Mouse (Mus musculus) heart, embryonic 14.5 days (tissue): ENCODE data around the gene Ccdc175. TPM values are rescaled to one million over a fixed set of nuclear protein-coding genes. Genes with fewer than 3 reads are reported as not detected.

Source experiments
- ATAC-seq: fragments of 200-750 bp; cut with Nextera tagmentation; 2 replicates; pipeline ENCODE4 v1.8.0; 2017; ENCODE audit warnings: low read depth, moderate TSS enrichment; ENCODE audit not compliant: insufficient number of reproducible peaks, insufficient read depth, low FRiP score
- H3K27ac ChIP-seq, 2 experiments: fragments of 200-500 bp in 1 of 2; fragments of 300-500 bp in 1 of 2; sonication (generic) in 1 of 2; replicated peaks in 1 of 2; 2 replicates each; pipeline ENCODE4 v1.5.1; 2012 to 2014; ENCODE audit warnings: low read depth in 2 of 2, low read length in 2 of 2, control low read depth in 1 of 2, mild to moderate bottlenecking in 1 of 2, mixed read lengths in 1 of 2; ENCODE audit not compliant: control insufficient read depth in 1 of 2, insufficient read depth in 1 of 2
- H3K27me3 ChIP-seq: fragments of 300-500 bp; sonication (generic); 2 replicates; pipeline ENCODE4 v1.6.1; 2014; ENCODE audit warnings: mild to moderate bottlenecking, low read length, control low read depth; ENCODE audit not compliant: control insufficient read depth, insufficient read depth
- H3K36me3 ChIP-seq: fragments of 300-500 bp; sonication (generic); 2 replicates; pipeline ENCODE4 v1.6.1; 2014; ENCODE audit warnings: mild to moderate bottlenecking, control low read depth, low read length, mixed read lengths; ENCODE audit not compliant: control insufficient read depth, insufficient read depth
- H3K4me1 ChIP-seq, 2 experiments: fragments of 200-500 bp in 1 of 2; fragments of 300-500 bp in 1 of 2; sonication (generic) in 1 of 2; 2 replicates each; pipeline ENCODE4 v1.6.1; 2012 to 2014; ENCODE audit warnings: low read length in 2 of 2, control low read depth in 1 of 2, mixed read lengths in 1 of 2; ENCODE audit not compliant: control insufficient read depth in 2 of 2, insufficient read depth in 2 of 2
- H3K4me2 ChIP-seq: fragments of 300-500 bp; sonication (generic); 2 replicates; pipeline ENCODE4 v1.6.1; 2014; ENCODE audit warnings: mild to moderate bottlenecking, low read length
- H3K4me3 ChIP-seq, 2 experiments: fragments of 200-500 bp in 1 of 2; fragments of 300-500 bp in 1 of 2; sonication (generic) in 1 of 2; 2 replicates each; pipeline ENCODE4 v1.5.1; 2012 to 2014; ENCODE audit warnings: low read length in 2 of 2, mild to moderate bottlenecking in 2 of 2, control low read depth in 1 of 2, low read depth in 1 of 2, moderate library complexity in 1 of 2; ENCODE audit not compliant: control insufficient read depth in 1 of 2, insufficient read depth in 1 of 2
- H3K9ac ChIP-seq: fragments of 300-500 bp; sonication (generic); 2 replicates; pipeline ENCODE4 v1.6.1; 2014; ENCODE audit warnings: mild to moderate bottlenecking, low read length
- H3K9me3 ChIP-seq: fragments of 300-500 bp; sonication (generic); 2 replicates; pipeline ENCODE4 v1.6.1; 2016; ENCODE audit warnings: low read length, control low read depth; ENCODE audit not compliant: control insufficient read depth
- WGBS: fragments of 180-500 bp; shearing (Covaris S2); extraction: QIAGEN DNeasy Blood & Tissue Kit; methylation state at CpG from one replicate; pipeline ENCODE4 v1.1.7; 2014; 5-methylcytosine and 5-hydroxymethylcytosine counted together
- polyA plus RNA-seq: library from polyadenylated mRNA; unstranded; fragments of >200 nt; fragmentation: Nextera tagmentation; extraction: Ambion mirVana; gene quantifications from 2 replicates; pipeline ENCODE4 v1.2.1, GENCODE M21; 2014

The Ccdc175 gene
- polyA plus RNA-seq, 1 experiment from 2014 or later = not detected

DNA sequence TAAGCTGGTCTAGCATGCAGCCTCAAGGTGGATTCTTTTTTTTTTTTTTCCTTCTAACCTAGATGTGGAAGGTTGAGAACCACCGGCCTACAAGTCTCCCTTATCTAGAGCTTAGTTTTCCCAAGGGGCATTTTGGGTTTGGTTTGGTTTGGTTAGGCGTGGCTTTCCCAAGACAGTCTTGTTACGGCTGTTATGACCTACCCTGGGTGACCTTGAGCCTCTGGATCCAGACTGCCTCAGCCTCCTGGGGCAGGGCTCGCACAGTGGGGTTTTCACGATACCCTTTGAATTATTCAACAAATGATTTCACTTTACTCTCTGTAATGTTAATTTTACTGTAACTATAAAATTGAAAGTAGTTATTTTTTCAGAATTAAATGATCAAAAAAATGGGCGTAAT lies 82.1 kb downstream of the Ccdc175 start:
- no peaks in the 10 kb centered on the region for H3K9me3 ChIP-seq
- no peak overlapping the region for H3K9ac ChIP-seq
- H3K4me1 ChIP-seq = peaks cover 0 to 4% of the 10 kb centered on the region in 2 experiments; a peak in 1 of 4 replicates
- H3K4me2 ChIP-seq = no peak overlapping the region
- ATAC-seq = no peak
- no peak overlapping the region for H3K4me3 ChIP-seq
- no peak overlapping the region for H3K27ac ChIP-seq
- H3K36me3 ChIP-seq = peaks cover 33% of the 10 kb centered on the region
- H3K27me3 ChIP-seq = no peaks in the 10 kb centered on the region
- WGBS = 83% methylated on average over 6 of the region's 6 CpGs

DNA sequence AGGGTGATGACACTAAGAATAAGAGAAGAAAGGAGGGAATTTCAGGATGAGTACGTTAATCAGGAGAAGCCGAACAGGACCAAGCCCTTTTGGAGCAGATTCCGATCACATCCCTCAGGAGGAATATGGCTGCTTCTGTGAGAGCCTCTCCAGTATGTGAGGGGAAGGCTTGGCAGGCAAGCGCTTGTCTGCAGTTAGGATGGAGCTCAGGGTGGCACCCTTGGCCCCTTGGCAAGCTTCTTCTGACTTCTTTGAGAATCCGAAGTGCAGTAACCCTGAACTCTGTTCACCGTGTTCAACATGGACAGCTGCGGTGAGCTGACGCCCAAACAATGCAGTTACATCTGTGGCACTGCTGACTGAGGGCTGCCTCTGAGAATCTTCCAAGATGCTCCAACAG lies 87.9 kb downstream of the Ccdc175 start:
- no peak overlapping the region for H3K4me2 ChIP-seq
- H3K27ac ChIP-seq = no peak overlapping the region
- H3K36me3 ChIP-seq = peaks cover 89% of the 10 kb centered on the region
- ATAC-seq = no peak
- H3K27me3 ChIP-seq = no peaks in the 10 kb centered on the region
- no peaks in the 10 kb centered on the region for H3K9me3 ChIP-seq
- H3K9ac ChIP-seq = no peak overlapping the region
- 98% methylated on average over 8 of the region's 8 CpGs for WGBS
- no peak overlapping the region for H3K4me3 ChIP-seq
- no peaks in the 10 kb centered on the region for H3K4me1 ChIP-seq

DNA sequence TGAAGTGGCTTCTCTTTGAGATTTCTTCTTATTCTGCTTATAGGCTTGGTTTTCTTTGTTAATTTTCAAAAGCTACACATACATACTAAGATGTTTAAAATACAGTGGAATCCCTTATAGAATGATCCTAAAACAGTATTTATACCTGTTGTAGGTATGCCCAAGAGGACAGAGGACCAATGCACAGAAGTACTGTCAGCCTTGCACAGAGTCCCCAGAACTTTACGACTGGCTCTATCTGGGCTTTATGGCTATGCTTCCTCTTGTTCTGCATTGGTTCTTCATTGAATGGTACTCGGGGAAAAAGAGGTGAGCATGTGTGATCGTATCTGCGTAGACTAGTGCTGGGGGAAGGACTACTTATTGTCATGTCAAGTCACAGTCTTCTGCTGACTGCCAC lies 95.0 kb downstream of the Ccdc175 start:
- Histone ChIP-seq H3K4me1 (peaks cover 2 to 16% of the 10 kb centered on the region in 2 experiments; a peak in 3 of 4 replicates), H3K9me3 (no peaks in the 10 kb centered on the region), H3K27ac (no peak overlapping the region), H3K4me2 (no peak overlapping the region), H3K36me3 (peaks cover 51% of the 10 kb centered on the region), H3K9ac (no peak overlapping the region), H3K27me3 (no peaks in the 10 kb centered on the region), H3K4me3 (no peak overlapping the region)
- ATAC-seq = no peak
- 91% methylated on average over 4 of the region's 4 CpGs for WGBS

DNA sequence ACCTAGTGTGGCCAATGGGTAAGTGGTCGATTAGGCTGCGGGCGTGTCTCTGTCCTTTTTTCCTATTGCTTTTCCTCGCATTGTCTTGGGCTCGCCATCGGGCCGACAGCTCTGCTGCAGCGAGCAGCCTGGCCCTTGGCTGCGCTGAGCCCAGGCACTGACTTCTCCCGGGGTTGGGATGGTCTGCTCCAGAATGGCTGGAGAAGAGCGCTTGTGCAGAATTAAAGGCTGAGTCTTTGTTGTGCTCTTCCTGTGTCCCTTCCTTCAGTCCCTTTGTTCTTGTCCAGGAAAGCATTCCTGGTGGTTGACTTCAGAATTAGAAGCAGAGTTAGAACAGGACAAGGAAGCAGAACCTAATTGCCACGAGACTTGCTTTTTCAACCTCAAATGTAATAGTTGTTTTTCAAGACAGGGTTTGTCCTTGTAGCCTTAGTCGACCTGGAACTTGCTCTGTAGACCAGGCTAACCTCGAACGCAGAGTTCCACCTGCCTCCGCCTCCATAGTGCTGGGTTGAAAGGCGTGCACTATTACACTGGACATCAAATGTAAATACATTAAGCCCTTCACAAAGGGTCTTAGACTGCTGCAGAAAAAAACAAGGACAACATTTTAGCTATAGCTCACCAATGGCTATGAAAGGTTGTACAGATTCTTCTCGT lies 98.5 kb downstream of the Ccdc175 start:
- Histone ChIP-seq H3K36me3 (peaks cover 16% of the 10 kb centered on the region), H3K9ac (peak overlapping the region; percentile 81), H3K27me3 (no peaks in the 10 kb centered on the region), H3K4me3 (peak overlapping the region; percentile 62 to 67), H3K4me1 (peaks cover 5 to 31% of the 10 kb centered on the region in 2 experiments; a peak in 3 of 4 replicates), H3K27ac (peak overlapping the region; percentile 87 to 88), H3K4me2 (peak overlapping the region; percentile 83), H3K9me3 (no peaks in the 10 kb centered on the region)
- WGBS = 2% methylated on average over 18 of the region's 18 CpGs
- no peak for ATAC-seq

DNA sequence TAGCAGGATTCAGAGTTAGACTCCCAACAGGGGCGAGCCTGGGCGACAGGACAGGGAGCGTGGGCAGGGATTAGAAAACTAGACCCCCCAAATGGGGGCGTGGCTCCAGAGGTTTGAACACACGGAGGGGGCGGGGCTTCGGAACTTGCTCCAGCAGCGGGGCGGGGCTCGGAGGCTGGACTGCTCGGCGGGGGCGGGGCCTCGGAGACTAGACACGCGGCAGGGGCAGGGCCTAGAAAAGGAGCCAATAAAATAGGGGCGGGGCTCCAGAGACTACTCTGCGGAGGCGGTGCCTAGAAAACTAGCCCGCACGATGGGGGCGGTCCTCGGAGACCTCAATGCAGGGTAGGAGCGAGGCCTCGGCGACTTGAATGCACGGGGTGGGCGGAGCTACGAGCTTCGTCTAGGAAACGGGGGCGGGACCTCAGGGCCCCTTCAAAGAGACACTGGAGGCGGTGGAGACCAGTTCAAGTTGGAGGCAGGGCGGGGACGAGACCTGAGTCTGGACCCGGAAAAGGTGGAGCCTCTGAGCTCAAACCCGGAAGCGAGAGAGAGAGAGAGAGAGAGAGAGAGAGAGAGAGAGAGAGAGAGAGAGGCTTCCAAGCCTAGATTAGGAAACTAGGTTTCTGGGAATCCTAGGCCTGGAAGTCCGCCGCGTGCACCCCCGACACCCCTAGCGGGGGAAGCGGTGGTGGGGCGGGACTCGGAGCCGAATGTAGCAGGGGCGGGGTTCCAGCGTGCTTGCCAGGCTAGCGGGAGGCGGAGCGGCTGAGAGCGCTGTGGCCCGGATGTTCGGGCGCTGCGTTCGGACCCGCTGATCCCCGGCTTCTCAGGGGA lies 99.3 kb downstream of the Ccdc175 start, which contains the start of the genes L3hypdh and Jkamp:
Gene L3hypdh (minus strand): TSS at position 111 of the 837 bp plus-strand sequence.
Gene Jkamp (plus strand): TSS at position 261 of the 837 bp plus-strand sequence.
- Histone ChIP-seq H3K9me3 (no peaks in the 10 kb centered on the region), H3K4me1 (peaks cover 5 to 31% of the 10 kb centered on the region in 2 experiments; a peak in 3 of 4 replicates), H3K9ac (peak within 1 kb of the TSS; percentile 86), H3K27me3 (no peaks in the 10 kb centered on the region), H3K4me2 (peak within 1 kb of the TSS; percentile 93), H3K27ac (peak within 1 kb of the TSS; percentile 87 to 88), H3K36me3 (peaks cover 9% of the 10 kb centered on the region), H3K4me3 (peak within 1 kb of the TSS; percentile 62 to 78)
- WGBS = under 1% methylated on average over 60 of the region's 60 CpGs
- peak; percentile 96 for ATAC-seq

DNA sequence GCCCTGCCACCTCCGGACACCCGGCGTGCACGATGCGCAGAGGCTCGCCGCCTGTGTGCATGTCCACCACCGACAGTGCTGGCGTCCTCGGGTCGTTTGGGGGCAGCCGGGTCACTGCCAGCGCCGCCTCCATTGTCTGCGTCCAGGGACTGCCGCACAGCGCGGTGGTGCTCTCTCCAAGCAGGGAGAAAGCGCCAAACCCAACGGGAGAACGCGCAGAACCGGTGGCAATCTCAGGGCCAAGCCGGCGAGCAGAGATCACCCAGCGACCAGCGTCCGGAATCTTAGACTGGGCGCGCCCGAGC lies 99.9 kb downstream of the Ccdc175 start:
- peak overlapping the region; percentile 86 for H3K9ac ChIP-seq
- H3K9me3 ChIP-seq = no peaks in the 10 kb centered on the region
- H3K4me2 ChIP-seq = peak overlapping the region; percentile 93
- WGBS = under 1% methylated on average over 31 of the region's 31 CpGs
- H3K4me1 ChIP-seq = peaks cover 5 to 31% of the 10 kb centered on the region in 2 experiments; a peak in 3 of 4 replicates
- no peaks in the 10 kb centered on the region for H3K27me3 ChIP-seq
- peaks cover 3% of the 10 kb centered on the region for H3K36me3 ChIP-seq
- peak overlapping the region; percentile 62 to 78 for H3K4me3 ChIP-seq
- ATAC-seq = peak; percentile 11
- peak overlapping the region; percentile 86 to 88 for H3K27ac ChIP-seq

DNA sequence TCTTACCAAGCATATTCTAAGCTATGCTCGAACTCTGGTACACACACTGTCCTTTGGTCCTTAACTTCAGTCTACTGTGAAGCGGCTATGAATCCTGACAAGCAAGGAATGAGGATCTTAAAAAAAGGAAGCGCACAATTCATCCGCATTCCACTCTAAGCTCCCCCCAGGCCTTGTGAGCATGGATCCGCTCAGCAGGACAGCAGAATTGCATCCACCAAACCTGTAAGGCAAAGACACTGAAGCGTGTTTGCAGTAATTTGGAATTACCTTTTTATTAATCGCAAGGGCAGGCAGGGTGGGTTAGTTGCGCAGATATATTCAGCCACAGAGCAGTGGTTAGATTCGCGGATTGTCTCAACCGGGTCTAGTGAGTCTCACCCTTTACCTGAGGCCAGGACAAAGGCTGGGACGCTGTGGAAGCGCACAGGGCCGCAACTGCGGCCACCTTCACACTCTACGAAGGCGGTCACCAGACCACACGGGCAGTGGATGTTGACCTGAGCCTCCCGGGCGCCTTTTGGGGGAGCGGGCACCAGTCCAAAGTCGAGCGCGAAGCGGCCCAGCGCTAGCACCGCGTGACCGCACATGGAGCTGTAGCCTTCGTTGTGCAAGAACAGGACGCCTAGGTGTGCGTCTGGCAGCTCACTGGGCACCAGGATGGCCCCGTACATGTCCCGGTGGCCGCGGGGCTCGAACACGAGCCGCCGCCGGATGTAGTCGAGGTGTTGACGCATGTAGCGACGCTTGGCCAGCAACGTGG lies 100.4 kb downstream of the Ccdc175 start:
- peak overlapping the region; percentile 86 to 88 for H3K27ac ChIP-seq
- no peaks in the 10 kb centered on the region for H3K27me3 ChIP-seq
- WGBS = 4% methylated on average over 46 of the region's 46 CpGs
- no peaks in the 10 kb centered on the region for H3K9me3 ChIP-seq
- no peak; the same call in 1 of the 2 replicates for ATAC-seq
- peak overlapping the region; percentile 86 for H3K9ac ChIP-seq
- no peaks in the 10 kb centered on the region for H3K36me3 ChIP-seq
- peak overlapping the region; percentile 62 to 78 for H3K4me3 ChIP-seq
- H3K4me2 ChIP-seq = peak overlapping the region; percentile 93
- H3K4me1 ChIP-seq = peaks cover 5 to 31% of the 10 kb centered on the region in 2 experiments; a peak in 3 of 4 replicates
